Mouse (Mus musculus): Measurements from ENCODE around the gene Pdzk1. TPM values are rescaled to one million over a fixed set of nuclear protein-coding genes. Genes with fewer than 3 reads are reported as not detected.

The Pdzk1 gene
- polyA plus RNA-seq, 1 experiment from 2014 or later, result 0.36 TPM

DNA sequence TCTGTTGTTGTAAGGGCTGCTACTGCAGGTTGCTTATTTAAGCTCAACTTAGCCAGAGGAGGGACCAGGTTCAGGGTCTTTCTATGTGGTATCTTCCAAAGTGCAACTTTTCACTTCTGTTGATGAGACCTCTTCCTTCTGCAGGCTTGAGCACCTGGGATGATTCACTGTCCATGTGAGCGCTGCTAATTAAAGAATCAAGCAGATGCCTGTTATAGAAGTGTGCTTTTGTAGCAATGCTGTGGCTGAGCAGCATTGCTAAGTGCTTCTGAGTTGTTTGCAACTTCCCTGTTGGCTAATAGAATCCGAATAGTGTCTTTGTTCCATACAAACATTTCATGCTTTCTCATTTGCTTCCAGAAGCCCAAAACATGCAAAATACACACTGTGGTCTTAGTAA is 41.2 kb downstream of the Pdzk1 start:
- no peaks in the 10 kb centered on the region for H3K4me1 ChIP-seq
- no peaks in the 10 kb centered on the region for H3K9me3 ChIP-seq
- ATAC-seq (replicated peaks), result no peak
- no peak overlapping the region for H3K4me2 ChIP-seq
- no peaks in the 10 kb centered on the region for H3K27me3 ChIP-seq (replicated peaks)
- H3K4me3 ChIP-seq, result no peak overlapping the region
- peaks cover 41% of the 10 kb centered on the region for H3K36me3 ChIP-seq (replicated peaks)
- H3K27ac ChIP-seq, result no peak overlapping the region
- no peak overlapping the region for H3K9ac ChIP-seq
- 98% methylated on average over 2 of the region's 2 CpGs for WGBS

DNA sequence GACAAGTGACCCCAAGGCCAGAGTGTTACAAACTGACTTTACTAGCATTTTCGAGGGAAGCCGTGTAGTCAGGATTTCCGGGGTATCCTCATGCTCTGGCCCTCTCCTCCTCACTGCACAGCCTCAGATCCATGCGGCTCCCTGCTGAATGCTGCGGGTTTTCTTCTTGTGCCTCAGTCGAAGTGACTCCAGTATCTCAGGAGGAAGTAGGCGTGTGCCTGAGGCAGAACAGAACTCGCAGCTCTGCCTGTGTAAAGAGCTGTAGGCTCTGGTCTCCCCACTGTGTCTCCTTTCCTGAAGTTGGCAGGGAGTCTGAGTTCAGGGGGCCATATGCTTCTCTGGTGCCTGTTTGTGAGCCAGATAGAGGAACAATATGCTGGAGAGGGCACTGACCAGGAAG is 42.0 kb downstream of the Pdzk1 start:
- Histone ChIP-seq H3K27ac (no peak overlapping the region), H3K27me3 (replicated peaks) (no peaks in the 10 kb centered on the region), H3K4me2 (no peak overlapping the region), H3K36me3 (replicated peaks) (peaks cover 41% of the 10 kb centered on the region), H3K4me1 (no peaks in the 10 kb centered on the region), H3K9me3 (no peaks in the 10 kb centered on the region), H3K9ac (no peak overlapping the region), H3K4me3 (no peak overlapping the region)
- no peak for ATAC-seq (replicated peaks)
- 90% methylated on average over 8 of the region's 8 CpGs for WGBS

DNA sequence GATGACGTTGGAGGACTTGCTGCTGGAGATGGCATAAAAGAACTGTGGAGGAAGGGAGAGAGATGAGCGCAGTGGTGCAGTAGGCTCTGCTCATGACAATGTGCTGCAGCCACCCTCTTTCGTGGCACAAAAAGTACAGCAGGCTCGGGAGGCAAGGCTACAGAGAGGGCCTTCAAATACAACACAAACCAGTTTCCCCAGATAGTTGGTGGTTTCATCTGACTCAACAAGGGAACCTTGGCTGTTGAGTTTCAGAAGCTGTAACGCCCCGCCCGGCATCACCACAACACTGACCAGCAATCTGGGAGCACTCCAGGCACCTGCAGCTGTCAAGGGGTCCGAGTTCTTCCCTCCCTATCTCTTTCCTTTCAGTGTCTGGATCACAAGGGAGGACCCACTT is 43.4 kb downstream of the Pdzk1 start:
- Histone ChIP-seq H3K4me2 (no peak overlapping the region), H3K4me3 (no peak overlapping the region), H3K4me1 (no peaks in the 10 kb centered on the region), H3K27me3 (replicated peaks) (no peaks in the 10 kb centered on the region), H3K9ac (no peak overlapping the region), H3K27ac (no peak overlapping the region), H3K36me3 (replicated peaks) (peaks cover 41% of the 10 kb centered on the region), H3K9me3 (no peaks in the 10 kb centered on the region)
- ATAC-seq (replicated peaks), result no peak
- 96% methylated on average over 8 of the region's 8 CpGs for WGBS

DNA sequence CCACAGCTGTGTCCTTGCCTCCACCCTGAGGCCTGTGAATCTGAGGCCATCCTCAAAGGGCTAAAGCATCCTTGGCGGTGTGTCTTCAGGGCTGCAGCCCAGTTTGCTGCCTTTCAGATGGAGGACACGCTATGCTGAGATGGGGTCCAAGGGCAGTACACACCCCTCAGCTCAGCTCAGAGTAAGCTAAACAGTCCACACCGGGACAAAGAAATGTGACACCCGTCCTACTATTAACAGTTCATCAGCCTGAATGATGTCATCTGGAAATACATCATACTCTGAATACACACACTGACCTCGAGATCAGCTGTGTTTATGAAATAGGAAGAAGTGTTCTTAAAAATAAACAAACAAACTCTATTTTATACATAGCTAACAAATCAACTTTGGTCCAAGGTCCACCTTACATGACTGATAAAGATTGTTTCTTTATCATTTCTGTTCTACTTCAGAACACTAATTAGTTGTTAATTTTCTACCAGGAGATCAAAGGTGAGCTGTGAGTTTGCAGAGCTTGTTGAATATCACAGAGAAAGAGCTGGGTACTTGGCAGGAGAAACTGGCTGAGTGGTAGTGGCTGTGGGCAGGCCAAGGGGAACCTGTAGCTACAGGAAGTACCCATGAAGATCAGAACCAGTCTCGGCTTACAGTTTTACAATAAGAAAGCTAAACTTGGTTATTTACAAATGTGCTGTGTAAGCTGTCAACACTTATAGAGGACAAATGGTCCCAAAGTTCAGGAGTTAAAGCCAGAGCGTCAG is 45.9 kb downstream of the Pdzk1 start:
- Histone ChIP-seq H3K27me3 (replicated peaks) (no peaks in the 10 kb centered on the region), H3K9me3 (no peaks in the 10 kb centered on the region), H3K4me3 (no peak overlapping the region), H3K4me1 (no peaks in the 10 kb centered on the region), H3K36me3 (replicated peaks) (peaks cover 37% of the 10 kb centered on the region), H3K27ac (no peak overlapping the region), H3K4me2 (no peak overlapping the region), H3K9ac (no peak overlapping the region)
- WGBS, result 89% methylated on average over 7 of the region's 7 CpGs
- no peak for ATAC-seq (replicated peaks)

DNA sequence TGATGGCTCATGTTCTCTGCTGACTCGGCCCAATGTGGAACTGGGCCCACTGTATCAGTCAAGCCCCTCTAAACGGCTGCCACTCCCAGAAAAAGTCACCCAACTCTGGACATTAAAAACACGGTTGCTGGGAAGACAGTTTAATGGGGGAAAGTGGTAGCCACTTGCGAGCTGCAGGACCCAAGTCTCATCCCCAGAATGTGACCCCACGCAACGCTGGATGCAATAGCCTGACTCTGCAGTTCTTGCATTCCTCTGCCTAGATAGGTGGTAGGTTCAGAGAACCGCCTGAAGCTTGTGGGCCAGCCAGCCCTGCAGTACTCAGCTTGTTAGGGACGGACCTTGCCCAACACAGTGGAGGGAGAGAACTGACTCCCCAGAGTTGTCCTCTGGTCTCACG is 50.5 kb downstream of the Pdzk1 start:
- Histone ChIP-seq H3K9me3 (no peaks in the 10 kb centered on the region), H3K36me3 (replicated peaks) (peaks cover 22% of the 10 kb centered on the region), H3K4me2 (no peak overlapping the region), H3K27me3 (replicated peaks) (no peaks in the 10 kb centered on the region), H3K9ac (no peak overlapping the region), H3K4me3 (no peak overlapping the region), H3K27ac (no peak overlapping the region), H3K4me1 (no peaks in the 10 kb centered on the region)
- 90% methylated on average over 9 of the region's 9 CpGs for WGBS
- no peak for ATAC-seq (replicated peaks)

DNA sequence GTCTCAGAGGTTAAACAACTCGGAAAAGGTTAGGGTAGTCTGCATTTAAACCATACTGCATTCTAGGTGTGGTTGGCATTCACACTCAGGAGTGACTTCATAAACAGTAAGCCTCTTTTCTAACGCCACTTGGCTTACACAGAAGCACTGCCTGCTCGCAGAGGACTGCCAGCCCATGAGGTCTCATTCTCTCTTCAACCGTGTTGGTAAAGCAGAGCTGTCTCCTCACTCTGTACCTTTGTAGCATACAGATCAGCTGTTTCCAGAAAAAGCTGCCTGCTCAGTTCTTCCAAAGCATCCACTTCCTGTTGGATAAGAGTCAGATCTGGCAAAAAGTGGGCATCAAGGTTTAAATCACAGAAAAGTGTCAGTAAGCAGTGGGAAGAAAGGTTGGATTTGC is 51.3 kb downstream of the Pdzk1 start:
- Histone ChIP-seq H3K4me1 (no peaks in the 10 kb centered on the region), H3K27ac (no peak overlapping the region), H3K4me2 (no peak overlapping the region), H3K4me3 (no peak overlapping the region), H3K9me3 (no peaks in the 10 kb centered on the region), H3K36me3 (replicated peaks) (peaks cover 22% of the 10 kb centered on the region), H3K27me3 (replicated peaks) (no peaks in the 10 kb centered on the region), H3K9ac (no peak overlapping the region)
- ATAC-seq (replicated peaks), result no peak
- 87% methylated on average over 4 of the region's 4 CpGs for WGBS

DNA sequence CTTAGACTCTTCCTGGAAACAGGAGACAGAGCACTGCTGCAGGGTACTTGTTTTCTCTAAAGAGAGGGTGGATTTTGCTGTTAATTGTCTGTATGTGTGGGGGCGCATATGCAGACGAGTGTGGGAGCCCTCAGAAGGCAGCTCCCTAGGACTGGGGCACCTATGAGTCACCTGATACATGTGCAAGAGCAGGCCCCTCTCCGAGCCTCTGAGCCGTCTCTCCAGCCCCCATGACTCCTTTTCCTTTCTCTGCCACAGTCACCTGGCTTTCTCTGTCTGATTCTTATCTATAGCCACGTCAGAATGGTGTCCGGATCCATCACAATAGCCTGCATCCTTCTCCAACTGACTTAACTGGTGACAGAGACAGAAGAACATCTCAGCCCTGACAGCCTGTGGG is 52.5 kb downstream of the Pdzk1 start:
- Histone ChIP-seq H3K9me3 (no peaks in the 10 kb centered on the region), H3K4me3 (no peak overlapping the region), H3K4me2 (no peak overlapping the region), H3K27ac (no peak overlapping the region), H3K27me3 (replicated peaks) (no peaks in the 10 kb centered on the region), H3K36me3 (replicated peaks) (peaks cover 22% of the 10 kb centered on the region), H3K9ac (no peak overlapping the region), H3K4me1 (no peaks in the 10 kb centered on the region)
- ATAC-seq (replicated peaks), result no peak
- 90% methylated on average over 6 of the region's 6 CpGs for WGBS

DNA sequence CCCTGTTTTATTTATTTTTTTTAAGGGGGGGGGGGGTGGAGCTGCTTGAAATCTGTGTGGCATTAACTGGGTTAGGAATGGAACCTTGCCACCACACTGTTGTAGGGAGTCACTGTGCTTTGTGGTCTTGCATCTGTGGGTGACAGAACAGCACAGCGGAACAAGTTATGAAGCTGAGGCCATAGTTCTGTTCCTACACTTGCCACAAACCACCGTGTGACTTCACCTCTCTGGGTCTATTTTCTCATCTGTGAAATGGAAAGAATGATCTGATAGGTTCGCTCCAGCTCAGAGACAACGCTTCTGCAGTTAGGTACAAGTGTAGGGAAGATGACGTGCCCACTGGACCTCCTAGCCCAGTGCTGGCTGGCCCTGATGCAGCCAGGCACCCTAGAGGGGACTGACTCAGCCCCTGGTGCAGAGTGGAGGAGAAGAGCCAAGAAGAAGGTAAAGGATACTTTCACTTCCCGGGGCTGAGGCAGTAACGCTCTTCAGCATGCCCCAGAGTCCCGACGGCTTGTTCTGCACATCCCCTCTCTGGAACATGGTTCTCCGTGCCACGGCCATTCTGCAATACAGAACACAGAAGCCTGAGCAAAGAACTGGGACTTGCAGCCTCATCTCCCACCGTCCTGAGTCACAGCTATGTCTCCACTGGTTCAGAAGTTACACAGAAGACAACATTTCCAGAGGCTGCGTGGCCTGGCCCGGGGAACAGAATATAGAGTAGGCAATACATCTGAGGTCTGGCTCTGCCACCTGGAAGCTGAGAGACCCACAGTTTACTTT is 53.2 kb downstream of the Pdzk1 start:
- H3K4me2 ChIP-seq, result no peak overlapping the region
- WGBS, result 95% methylated on average over 14 of the region's 14 CpGs

DNA sequence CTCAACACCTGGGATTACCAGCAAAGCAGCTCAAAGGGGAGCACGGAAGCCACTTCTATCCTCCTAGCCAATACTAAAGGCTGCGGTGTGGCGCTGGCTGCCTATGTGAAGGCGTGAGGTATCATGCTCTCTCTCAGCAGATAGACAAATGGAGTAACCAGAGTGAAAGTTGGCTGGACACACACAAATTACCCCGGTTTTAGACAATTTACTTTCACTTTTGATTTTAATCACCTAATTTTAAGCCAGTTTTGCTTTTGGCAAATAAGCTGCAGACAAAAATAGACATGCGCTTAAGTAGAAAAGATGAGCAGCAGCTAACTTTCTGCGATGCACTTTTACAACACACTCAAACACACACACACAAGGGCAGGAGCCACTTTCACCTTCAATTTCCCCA is 54.6 kb downstream of the Pdzk1 start:
- peaks cover 25% of the 10 kb centered on the region for H3K36me3 ChIP-seq (replicated peaks)
- WGBS, result 97% methylated on average over 7 of the region's 7 CpGs

More for the DNA sequence above, 53.2 kb downstream of the Pdzk1 start:
- ATAC-seq (replicated peaks), result no peak
- Histone ChIP-seq H3K4me1 (no peaks in the 10 kb centered on the region), H3K27ac (no peak overlapping the region), H3K36me3 (replicated peaks) (peaks cover 22% of the 10 kb centered on the region), H3K9me3 (no peaks in the 10 kb centered on the region), H3K9ac (no peak overlapping the region), H3K4me3 (no peak overlapping the region), H3K27me3 (replicated peaks) (no peaks in the 10 kb centered on the region)

DNA sequence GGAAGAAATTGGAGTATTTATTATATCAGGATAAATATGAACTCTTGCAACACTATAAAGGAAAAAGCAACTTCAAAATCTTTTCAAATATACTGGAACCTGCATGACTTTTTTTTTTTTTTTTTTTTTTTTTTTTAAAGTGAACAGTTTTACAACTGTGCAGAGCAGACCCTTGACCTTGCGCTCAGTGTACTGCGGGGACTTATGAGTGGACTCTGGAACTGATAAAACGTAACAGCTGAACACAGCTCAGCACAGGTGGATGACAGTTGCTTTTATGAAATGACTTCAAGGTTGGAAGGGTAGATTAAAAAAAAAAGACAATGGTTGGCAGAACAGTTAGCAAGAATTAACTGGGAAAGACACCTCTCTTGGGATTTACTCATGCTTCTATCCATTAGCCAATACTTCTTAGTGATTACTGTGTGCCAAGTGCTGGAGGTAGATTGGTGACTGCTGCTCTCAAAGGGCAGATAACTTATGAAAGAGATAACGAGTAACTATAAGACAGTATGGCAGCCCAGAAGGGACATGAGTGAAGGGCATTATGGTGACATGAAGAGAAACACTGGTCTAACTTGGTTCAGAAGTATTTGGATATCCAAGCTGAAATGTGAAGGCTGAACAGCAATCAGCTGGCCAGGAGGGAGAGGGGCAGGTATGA is 73.4 kb downstream of the Pdzk1 start:
- Histone ChIP-seq H3K4me1 (peaks cover 11% of the 10 kb centered on the region), H3K9me3 (no peaks in the 10 kb centered on the region), H3K9ac (no peak overlapping the region), H3K4me2 (no peak overlapping the region), H3K27ac (no peak overlapping the region), H3K36me3 (replicated peaks) (peaks cover 6% of the 10 kb centered on the region; the same call in 1 of the 2 replicates), H3K4me3 (no peak overlapping the region), H3K27me3 (replicated peaks) (peaks cover 6% of the 10 kb centered on the region; the same call in 1 of the 2 replicates)
- ATAC-seq (replicated peaks), result no peak
- WGBS, result 96% methylated on average over 4 of the region's 4 CpGs

More for the DNA sequence above, 54.6 kb downstream of the Pdzk1 start:
- no peaks in the 10 kb centered on the region for H3K4me1 ChIP-seq
- no peaks in the 10 kb centered on the region for H3K27me3 ChIP-seq (replicated peaks)
- no peak overlapping the region for H3K4me3 ChIP-seq
- no peaks in the 10 kb centered on the region for H3K9me3 ChIP-seq
- no peak overlapping the region for H3K4me2 ChIP-seq
- no peak for ATAC-seq (replicated peaks)
- H3K9ac ChIP-seq, result no peak overlapping the region
- no peak overlapping the region for H3K27ac ChIP-seq

DNA sequence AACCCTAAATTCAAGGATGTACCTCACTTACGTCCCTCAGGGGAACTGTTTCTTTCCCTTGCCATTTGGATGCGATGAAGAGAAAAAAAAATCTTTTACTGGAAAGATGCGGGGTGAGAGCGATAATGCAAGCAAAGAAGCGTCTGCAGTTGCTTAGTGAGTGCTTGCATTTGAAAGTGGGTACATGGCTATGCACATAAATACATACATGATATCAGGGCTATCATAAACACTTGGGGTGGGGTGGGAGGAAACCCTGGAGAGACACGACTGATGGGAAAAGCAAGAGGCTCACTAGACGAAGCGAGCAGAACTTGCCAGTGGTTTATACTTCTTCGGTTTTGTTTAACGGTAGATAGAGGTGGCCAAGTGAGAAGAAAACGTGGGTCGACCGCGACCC is 75.3 kb downstream of the Pdzk1 start, which contains the start of gene Gja5:
Gene Gja5, plus strand, starts transcription at position 301 of the 400 bp plus-strand sequence.
- ATAC-seq (replicated peaks), result 0 out of 2 replicates have a peak, but pooled peaks have one; percentile 1
- no peaks in the 10 kb centered on the region for H3K9me3 ChIP-seq
- WGBS, result 15% methylated on average over 14 of the region's 14 CpGs
- peak within 1 kb of the TSS; percentile 98 for H3K9ac ChIP-seq
- no peaks in the 10 kb centered on the region for H3K36me3 ChIP-seq (replicated peaks)
- peaks cover 11% of the 10 kb centered on the region for H3K4me1 ChIP-seq
- peak within 1 kb of the TSS; percentile 68 for H3K4me2 ChIP-seq
- peak within 1 kb of the TSS; percentile 99 for H3K4me3 ChIP-seq
- peak within 1 kb of the TSS; percentile 76 for H3K27ac ChIP-seq
- peaks cover 11% of the 10 kb centered on the region; the same call in 1 of the 2 replicates for H3K27me3 ChIP-seq (replicated peaks)

DNA sequence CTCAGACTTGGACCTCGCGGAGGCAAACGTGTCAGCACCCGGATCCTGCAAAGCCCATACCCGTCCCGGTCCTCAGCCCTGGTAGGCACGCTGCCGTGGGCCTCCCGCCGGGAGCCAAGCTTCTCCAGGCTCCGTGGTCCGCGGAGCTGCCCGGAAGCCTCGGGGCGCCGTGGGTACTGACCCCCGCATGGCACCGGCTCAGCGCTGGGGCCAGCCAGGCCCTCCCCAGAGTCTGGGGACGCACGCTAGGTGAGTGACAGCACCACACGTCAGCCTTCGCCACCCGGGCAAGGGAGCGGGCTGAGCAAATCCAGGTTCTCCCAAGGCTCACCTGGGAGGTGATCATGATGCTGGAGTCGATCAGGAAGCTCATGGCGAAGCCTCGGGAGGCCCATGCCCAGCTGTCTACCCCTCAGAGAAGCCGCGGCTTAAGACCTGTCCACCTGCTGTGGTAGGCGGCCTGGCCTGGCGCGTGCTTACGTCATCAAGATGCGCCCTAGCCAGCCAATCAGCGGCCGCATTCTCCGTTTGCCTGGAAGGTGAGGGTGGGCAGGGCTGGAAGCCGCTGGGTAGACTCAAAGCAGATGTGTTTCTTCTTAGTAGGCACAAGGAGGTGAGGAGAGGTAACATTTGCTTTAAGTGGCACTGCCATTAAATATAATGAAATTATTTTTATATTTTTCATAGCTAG is 75.9 kb downstream of the Pdzk1 start, which contains the start of gene Gpr89:
Gene Gpr89, minus strand, starts transcription at position 496 of the 691 bp plus-strand sequence.
- no peaks in the 10 kb centered on the region for H3K36me3 ChIP-seq (replicated peaks)
- peak within 1 kb of the TSS; percentile 98 for H3K9ac ChIP-seq
- peaks cover 11% of the 10 kb centered on the region for H3K4me1 ChIP-seq
- H3K4me3 ChIP-seq, result peak within 1 kb of the TSS; percentile 99
- H3K4me2 ChIP-seq, result peak within 1 kb of the TSS; percentile 68
- WGBS, result 0% methylated on average over 40 of the region's 40 CpGs
- H3K9me3 ChIP-seq, result no peaks in the 10 kb centered on the region
- peak; percentile 98 for ATAC-seq (replicated peaks)
- peaks cover 11% of the 10 kb centered on the region; the same call in 1 of the 2 replicates for H3K27me3 ChIP-seq (replicated peaks)
- peak within 1 kb of the TSS; percentile 76 for H3K27ac ChIP-seq

Data from midbrain, embryonic 15.5 days (tissue).